Mouse (Mus musculus) MEL (cell line): ENCODE results near the gene Csad. TPM values are rescaled to one million over a fixed set of nuclear protein-coding genes. Genes with fewer than 3 reads are reported as not detected.

ENCODE experiments used
- DNase-seq: peaks from one replicate; pipeline ENCODE4 v3.0.0; 2011; ENCODE audit warnings: low read depth, low spot score
- H3K27ac ChIP-seq: 2 replicates; pipeline ENCODE4 v1.5.1; 2012; ENCODE audit warnings: low read depth, mild to moderate bottlenecking, control low read depth, low read length, moderate library complexity; ENCODE audit not compliant: control insufficient read depth
- H3K27me3 ChIP-seq, 2 experiments: fragments of 150-350 bp in 1 of 2; sonication (generic) in 1 of 2; 2 replicates each; pipeline ENCODE4 v1.6.1; 2012; ENCODE audit warnings: low read length in 2 of 2, mild to moderate bottlenecking in 2 of 2, improper control_type of control experiment in 1 of 2, moderate library complexity in 1 of 2; ENCODE audit not compliant: insufficient read depth in 2 of 2, control insufficient read depth in 1 of 2
- H3K36me3 ChIP-seq, 2 experiments: 2 replicates each; pipeline ENCODE4 v1.6.1; 2012 to 2014; ENCODE audit warnings: low read length in 2 of 2, improper control_type of control experiment in 1 of 2, inconsistent platforms in 1 of 2, mild to moderate bottlenecking in 1 of 2; ENCODE audit not compliant: insufficient read depth in 2 of 2, control insufficient read depth in 1 of 2
- H3K4me1 ChIP-seq, 2 experiments: fragments of 150-350 bp in 1 of 2; sonication (generic) in 1 of 2; 2 replicates each; pipeline ENCODE4 v1.6.1; 2012; ENCODE audit warnings: low read length in 2 of 2, improper control_type of control experiment in 1 of 2, mild to moderate bottlenecking in 1 of 2; ENCODE audit not compliant: insufficient read depth in 2 of 2, control insufficient read depth in 1 of 2
- H3K4me3 ChIP-seq, 2 experiments: fragments of 150-350 bp in 1 of 2; sonication (generic) in 1 of 2; 2 replicates each; pipeline ENCODE4 v1.5.1; 2012; ENCODE audit warnings: low read depth in 2 of 2, low read length in 2 of 2, mild to moderate bottlenecking in 2 of 2, moderate library complexity in 2 of 2, control low read depth in 1 of 2, improper control_type of control experiment in 1 of 2; ENCODE audit not compliant: control insufficient read depth in 1 of 2, insufficient read depth in 1 of 2
- H3K79me2 ChIP-seq: 2 replicates; pipeline ENCODE4 v1.6.1; 2012; ENCODE audit warnings: mild to moderate bottlenecking, low read length, moderate library complexity; ENCODE audit not compliant: control insufficient read depth, poor library complexity, insufficient read depth
- H3K9ac ChIP-seq: 2 replicates; pipeline ENCODE4 v1.6.1; 2012; ENCODE audit warnings: low read depth, mild to moderate bottlenecking, control low read depth, low read length, moderate library complexity; ENCODE audit not compliant: control insufficient read depth, poor library complexity, severe bottlenecking
- H3K9me3 ChIP-seq: fragments of 150-350 bp; sonication (generic); replicated peaks from 2 replicates; pipeline ENCODE4 v1.6.1; 2012; ENCODE audit warnings: mild to moderate bottlenecking, low read length, improper control_type of control experiment, moderate library complexity; ENCODE audit not compliant: insufficient read depth
- CHD2 ChIP-seq: IDR thresholded peaks from 2 replicates; pipeline ENCODE4 v1.6.1; 2011; ENCODE audit warnings: low read length, improper control_type of control experiment
- EP300 ChIP-seq, 2 experiments: IDR thresholded peaks; 2 replicates each; pipeline ENCODE4 v1.6.1; 2011; ENCODE audit warnings: improper control_type of control experiment in 2 of 2, low read length in 2 of 2, low read depth in 1 of 2, mild to moderate bottlenecking in 1 of 2
- GATA1 ChIP-seq: IDR thresholded peaks from 2 replicates; pipeline ENCODE4 v1.6.1; 2011; ENCODE audit warnings: low read depth, low read length, improper control_type of control experiment
- KAT2A ChIP-seq: conservative IDR thresholded peaks from 2 replicates; pipeline ENCODE4 v1.6.1; 2012; ENCODE audit warnings: low read depth, low read length, improper control_type of control experiment, inconsistent platforms
- MAZ ChIP-seq: IDR thresholded peaks from 2 replicates; pipeline ENCODE4 v1.6.1; 2012; ENCODE audit warnings: low read depth, mild to moderate bottlenecking, inconsistent platforms, low read length, improper control_type of control experiment
- NELFE ChIP-seq: IDR thresholded peaks from 2 replicates; pipeline ENCODE4 v1.6.1; 2011; ENCODE audit warnings: low read depth, low read length, improper control_type of control experiment
- NRF1 ChIP-seq: IDR thresholded peaks from 2 replicates; pipeline ENCODE4 v1.6.1; 2014; ENCODE audit warnings: low read depth, mild to moderate bottlenecking, inconsistent platforms, low read length, improper control_type of control experiment, moderate library complexity; ENCODE audit not compliant: poor library complexity, insufficient read depth, severe bottlenecking
- POLR2A ChIP-seq, 2 experiments: IDR thresholded peaks; 2 replicates each; pipeline ENCODE4 v1.6.1; 2011 to 2012; ENCODE audit warnings: low read length in 2 of 2, mild to moderate bottlenecking in 2 of 2, control low read depth in 1 of 2, improper control_type of control experiment in 1 of 2, low read depth in 1 of 2, moderate library complexity in 1 of 2; ENCODE audit not compliant: control insufficient read depth in 1 of 2, insufficient read depth in 1 of 2, poor library complexity in 1 of 2
- POLR2AphosphoS2 ChIP-seq: IDR thresholded peaks from 2 replicates; pipeline ENCODE4 v1.6.1; 2011; ENCODE audit warnings: low read length, improper control_type of control experiment
- RAD21 ChIP-seq: IDR thresholded peaks from 2 replicates; pipeline ENCODE4 v1.6.1; 2011; ENCODE audit warnings: mild to moderate bottlenecking, low read depth, low read length, improper control_type of control experiment
- RCOR1 ChIP-seq: IDR thresholded peaks from 2 replicates; pipeline ENCODE4 v1.6.1; 2012; ENCODE audit warnings: low read depth, mild to moderate bottlenecking, inconsistent platforms, low read length, improper control_type of control experiment
- TAL1 ChIP-seq: IDR thresholded peaks from 2 replicates; pipeline ENCODE4 v1.6.1; 2012; ENCODE audit warnings: mild to moderate bottlenecking, inconsistent platforms, low read length, moderate library complexity, mixed read lengths
- TCF12 ChIP-seq: IDR thresholded peaks from 2 replicates; pipeline ENCODE4 v1.6.1; 2014; ENCODE audit warnings: low read depth, mild to moderate bottlenecking, inconsistent platforms, low read length, improper control_type of control experiment, moderate library complexity
- USF2 ChIP-seq, 2 experiments: IDR thresholded peaks; 2 replicates each; pipeline ENCODE4 v1.6.1; 2011 to 2012; ENCODE audit warnings: improper control_type of control experiment in 2 of 2, low read length in 2 of 2, borderline replicate concordance in 1 of 2, inconsistent platforms in 1 of 2, low read depth in 1 of 2, mild to moderate bottlenecking in 1 of 2; ENCODE audit not compliant: insufficient read depth in 1 of 2
- ZNF384 ChIP-seq: IDR thresholded peaks from 2 replicates; pipeline ENCODE4 v1.6.1; 2012; ENCODE audit warnings: low read depth, mild to moderate bottlenecking, inconsistent platforms, low read length, improper control_type of control experiment
- polyA plus RNA-seq, 2 experiments: library from polyadenylated mRNA; stranded (reverse) in 1 of 2; unstranded in 1 of 2; fragments of >175 nt in 1 of 2; fragments of >200 nt in 1 of 2; gene quantifications; 2 replicates each; pipeline versions ENCODE4 v1.2.1 to v1.2.4; 2012; ENCODE audit warnings: low replicate concordance in 2 of 2, low read depth in 1 of 2; ENCODE audit not compliant: insufficient read length in 2 of 2, insufficient read depth in 1 of 2, missing spikeins in 1 of 2
- total RNA-seq: library from RNA; depleted of rRNA; stranded (reverse); fragments of 300-350 nt; gene quantifications from 2 replicates; pipeline ENCODE4 v1.2.3, GENCODE M21; 2012

Csad gene
- total and polyA plus RNA-seq, 3 experiments, result 4.1 to 10.5 TPM; not detected in 1

- H3K36me3 ChIP-seq, result peaks cover 0 to 7% of the 10 kb centered on the region in 2 experiments; a peak in 2 of 4 replicates
- TF ChIP-seq RAD21, result no peak
- no peak for TF ChIP-seq NELFE
- no peak for TF ChIP-seq POLR2AphosphoS2
- no peak for TF ChIP-seq ZNF384
- TF ChIP-seq NRF1, result no peak
- TF ChIP-seq GATA1, result no peak
- TF ChIP-seq USF2 (IDR thresholded peaks at IDR 0.05; ENCODE audit: borderline replicate concordance in 1 of 2, insufficient read depth in 1 of 2, low read depth in 1 of 2, low read length in 2 of 2), result no peak
- TF ChIP-seq MAZ, result no peak
- TF ChIP-seq KAT2A, result no peak
- TF ChIP-seq TAL1, result no peak
- no peak for TF ChIP-seq CHD2
- TF ChIP-seq, all 39 proteins: peak for 0
- no peaks in the 10 kb centered on the region for H3K9me3 ChIP-seq
- H3K27ac ChIP-seq, result no peak overlapping the region
- DNase-seq, result no peak
- no peak overlapping the region for H3K4me3 ChIP-seq
- no peaks in the 10 kb centered on the region for H3K79me2 ChIP-seq
- H3K27me3 ChIP-seq, result no peaks in the 10 kb centered on the region
- no peaks in the 10 kb centered on the region for H3K4me1 ChIP-seq
- H3K9ac ChIP-seq, result no peak overlapping the region
These were observed 12.1 kb upstream of the Csad start for GRCm38 (mm10) chr15:102216459-102217228.

- no peak for TF ChIP-seq CHD2
- TF ChIP-seq RCOR1, result no peak
- TF ChIP-seq GATA1, result no peak
- peak; percentile 69; the same call in 1 of the 2 replicates for TF ChIP-seq ZNF384
- H3K79me2 ChIP-seq, result no peaks in the 10 kb centered on the region
- H3K4me3 ChIP-seq, result no peak overlapping the region
- no peaks in the 10 kb centered on the region for H3K27me3 ChIP-seq
- no peak for DNase-seq
- H3K36me3 ChIP-seq, result peaks cover 0 to 9% of the 10 kb centered on the region in 2 experiments; a peak in 2 of 4 replicates
- no peaks in the 10 kb centered on the region for H3K9me3 ChIP-seq
- no peak overlapping the region for H3K9ac ChIP-seq
- no peaks in the 10 kb centered on the region for H3K4me1 ChIP-seq
- no peak overlapping the region for H3K27ac ChIP-seq
These were observed 11.1 kb upstream of the Csad start for GRCm38 (mm10) chr15:102215624-102216023.

GRCm38 (mm10) chr15:102214132-102214531, 9.6 kb upstream of the Csad start:
- H3K79me2 ChIP-seq, result no peaks in the 10 kb centered on the region
- H3K4me1 ChIP-seq, result peaks cover 0 to 4% of the 10 kb centered on the region in 2 experiments; a peak in 1 of 4 replicates
- TF ChIP-seq CHD2 (no peak), KAT2A (no peak), MAZ (no peak), TCF12 (no peak), POLR2A (IDR thresholded peaks at IDR 0.05; ENCODE audit: control insufficient read depth in 1 of 2, insufficient read depth in 1 of 2, low read depth in 1 of 2, low read length in 2 of 2, poor library complexity in 1 of 2) (no peak), EP300 (IDR thresholded peaks at IDR 0.05; ENCODE audit: low read depth in 1 of 2, low read length in 2 of 2) (no peak)
- no peak overlapping the region for H3K9ac ChIP-seq
- no peaks in the 10 kb centered on the region for H3K27me3 ChIP-seq
- no peak overlapping the region for H3K4me3 ChIP-seq
- no peak overlapping the region for H3K27ac ChIP-seq
- DNase-seq, result no peak
- peaks cover 3 to 15% of the 10 kb centered on the region in 2 experiments for H3K36me3 ChIP-seq
- no peaks in the 10 kb centered on the region for H3K9me3 ChIP-seq
